Mouse (Mus musculus): ENCODE data around the gene Brf1.

Brf1 gene

DNA sequence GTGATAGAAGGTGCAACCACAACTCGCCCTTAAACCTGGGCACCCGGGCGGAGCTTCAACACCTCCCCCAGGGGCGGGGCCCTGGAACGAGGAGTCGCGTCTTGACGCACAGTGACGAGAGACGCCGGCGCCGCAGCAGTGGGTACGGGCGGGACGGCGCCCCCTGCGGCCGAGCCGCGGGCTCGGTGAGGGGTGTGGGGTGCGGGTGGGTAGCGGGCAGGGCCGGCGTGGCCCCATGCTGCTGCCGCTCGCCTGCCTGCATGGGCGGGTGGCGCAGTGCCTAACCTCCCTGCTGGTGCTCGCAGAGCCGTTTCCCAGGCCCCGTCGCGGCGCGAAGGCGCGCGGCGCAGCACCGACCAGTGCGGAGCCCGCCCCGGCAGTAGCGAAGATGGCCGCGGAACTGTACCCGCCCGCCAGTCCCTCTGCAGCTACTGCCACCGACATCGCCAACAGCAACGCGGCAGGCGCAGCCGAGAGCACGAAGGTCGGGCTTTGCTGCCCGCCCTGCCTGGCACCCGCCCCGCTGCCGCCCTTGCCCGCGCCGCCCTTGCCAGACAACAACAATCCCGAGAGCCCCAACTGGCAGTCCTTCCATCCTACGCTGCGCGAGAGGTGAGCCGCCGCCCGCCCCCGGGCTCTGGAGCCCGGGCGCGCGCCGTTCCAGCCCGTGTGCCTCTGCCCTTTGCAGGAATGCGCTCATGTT, 24.0 kb downstream of the Brf1 start, which contains the start of gene Btbd6:
Btbd6 (plus strand) TSS at position 112 of the 703 bp plus-strand sequence.
- DNase-seq (ENCODE audit: low spot score) = peak; percentile 92

DNA sequence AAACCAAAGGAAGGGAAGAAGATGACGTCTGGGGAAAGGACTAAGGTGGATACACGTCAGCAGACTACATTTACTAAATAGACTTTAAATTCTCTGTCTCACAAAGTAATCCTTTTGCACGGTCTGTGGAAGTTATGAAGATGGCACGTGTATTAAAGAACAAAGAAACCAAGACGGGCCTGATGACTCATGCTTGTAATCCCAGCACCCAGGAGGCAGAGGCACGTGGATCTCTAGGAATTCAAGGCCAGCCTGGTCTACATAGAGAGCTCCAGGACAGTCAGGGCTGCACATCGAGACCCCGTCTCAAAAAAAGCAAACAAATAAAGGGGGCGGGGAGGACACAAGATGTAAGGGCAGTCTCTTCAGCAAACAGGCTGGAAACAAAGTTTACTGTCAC, 25.8 kb downstream of the Brf1 start:
- DNase-seq (ENCODE audit: low spot score) = no peak

DNA sequence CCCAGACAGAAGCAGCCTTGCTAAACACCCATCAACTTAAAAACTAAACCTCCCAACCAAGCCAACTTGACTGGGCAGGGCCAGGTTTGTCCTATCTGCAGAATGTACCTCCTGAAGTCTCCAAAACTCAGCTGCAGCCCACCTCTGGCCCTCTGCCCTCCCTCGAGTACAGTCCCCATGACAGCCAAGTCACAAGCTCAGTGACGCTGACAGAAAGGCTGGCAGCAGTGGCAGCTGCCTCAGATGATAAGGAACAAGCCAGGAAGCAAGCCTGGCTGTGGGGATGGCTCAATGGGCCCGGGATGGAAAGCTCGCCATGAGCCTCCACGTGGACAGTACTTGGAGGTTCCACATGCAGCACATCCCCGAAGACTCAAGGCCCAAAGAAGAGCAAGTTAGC, 30.9 kb downstream of the Brf1 start:
- no peak for DNase-seq (ENCODE audit: low spot score)

DNA sequence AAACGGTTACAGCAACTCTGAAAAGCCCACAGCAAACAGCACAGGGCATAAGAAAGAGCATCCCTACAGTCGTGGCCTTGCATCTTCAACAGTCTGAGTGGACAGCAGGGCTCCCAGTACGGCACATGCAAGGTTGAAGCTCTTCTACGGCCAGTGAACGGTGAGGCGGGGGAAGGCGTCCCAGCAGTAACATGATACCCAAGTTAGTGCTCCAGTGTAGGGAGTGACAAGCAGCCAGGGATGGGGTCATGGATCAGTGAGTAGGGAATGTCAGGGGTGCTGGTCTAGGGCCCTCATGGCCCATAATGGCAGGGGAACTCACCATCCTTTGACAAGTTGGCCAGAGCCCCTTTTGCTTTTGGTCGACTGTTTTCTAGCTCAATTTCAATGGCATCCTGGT, 31.6 kb downstream of the Brf1 start:
- DNase-seq (ENCODE audit: low spot score) = no peak

DNA sequence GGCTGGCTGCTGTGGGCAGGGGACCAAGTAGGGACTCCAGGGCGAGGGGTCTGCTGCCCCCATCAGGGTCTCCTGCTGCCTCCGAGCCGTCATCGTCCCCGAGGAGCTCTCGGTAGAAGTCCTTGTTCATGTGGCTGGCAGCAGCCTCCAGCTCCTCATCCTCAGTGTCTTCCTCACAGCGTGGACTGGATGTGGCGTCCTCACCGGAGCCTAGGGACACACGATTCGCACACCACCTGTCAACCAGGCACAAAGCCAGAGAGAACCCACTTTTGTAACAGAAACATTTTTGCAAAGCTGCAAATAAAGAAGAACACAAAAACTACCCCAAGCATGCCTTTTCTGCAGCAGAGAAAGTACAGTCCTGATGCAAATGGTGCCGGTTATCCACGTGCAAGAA, 34.7 kb downstream of the Brf1 start:
- DNase-seq (ENCODE audit: low spot score) = no peak

DNA sequence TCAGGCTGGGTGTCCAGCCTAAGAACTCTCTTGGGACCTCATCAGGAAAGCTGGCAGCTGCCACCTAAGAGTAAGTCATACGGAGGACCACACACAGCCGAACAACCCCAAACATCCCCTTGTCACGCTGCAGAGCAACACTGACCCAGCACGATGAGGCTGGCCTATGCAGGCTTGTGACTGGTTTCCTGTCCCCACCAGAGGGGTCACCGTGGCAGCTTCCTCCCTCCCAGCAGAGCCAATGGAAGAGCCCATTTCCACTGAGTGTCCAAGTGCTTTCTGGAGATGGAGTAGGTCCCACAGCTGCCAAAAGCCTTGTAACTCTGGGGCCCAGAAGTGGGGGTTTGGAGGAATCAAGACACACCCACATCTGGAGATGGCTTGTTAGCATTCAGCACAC, 38.6 kb downstream of the Brf1 start:
- no peak for DNase-seq (ENCODE audit: low spot score)

DNA sequence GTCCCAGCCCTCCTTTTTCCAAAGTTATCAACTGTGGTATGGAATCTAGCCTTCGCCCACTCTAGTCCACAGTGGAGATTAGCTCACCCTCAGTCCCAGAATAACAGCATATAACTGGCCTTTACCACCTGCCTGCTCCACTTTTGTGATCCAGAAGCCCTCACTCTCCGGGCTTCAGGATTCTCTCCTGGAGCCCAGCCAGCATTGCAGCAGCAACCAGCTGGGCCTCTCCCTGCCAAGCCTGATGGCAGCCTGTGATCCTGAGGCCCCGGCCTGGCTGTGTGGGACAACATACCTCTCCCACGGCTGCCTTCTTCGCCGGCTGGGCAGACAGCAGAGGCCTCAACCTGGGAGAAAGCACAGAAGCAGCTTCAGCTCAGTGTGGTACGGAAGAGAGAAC, 39.1 kb downstream of the Brf1 start:
- DNase-seq (ENCODE audit: low spot score) = no peak

DNA sequence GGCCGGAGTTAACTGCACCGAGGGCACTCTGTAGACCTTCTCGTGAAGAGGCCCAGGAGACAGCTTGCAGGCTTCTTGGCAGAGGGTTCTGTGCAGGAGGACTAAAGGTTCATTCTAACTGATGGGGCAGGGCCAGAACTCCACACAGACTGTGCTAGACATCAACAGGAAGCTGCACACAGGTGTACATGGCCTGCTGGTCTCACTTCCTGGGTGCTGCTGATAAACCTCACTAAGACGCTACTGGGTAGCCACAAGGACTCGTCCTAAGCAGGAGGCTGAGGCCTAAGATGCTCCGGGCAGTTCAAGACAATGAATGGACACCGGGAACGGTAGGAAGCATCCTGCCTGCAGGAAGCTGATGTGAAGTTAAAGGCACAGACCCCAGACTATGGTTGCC, 41.1 kb downstream of the Brf1 start:
- no peak for DNase-seq (ENCODE audit: low spot score)

DNA sequence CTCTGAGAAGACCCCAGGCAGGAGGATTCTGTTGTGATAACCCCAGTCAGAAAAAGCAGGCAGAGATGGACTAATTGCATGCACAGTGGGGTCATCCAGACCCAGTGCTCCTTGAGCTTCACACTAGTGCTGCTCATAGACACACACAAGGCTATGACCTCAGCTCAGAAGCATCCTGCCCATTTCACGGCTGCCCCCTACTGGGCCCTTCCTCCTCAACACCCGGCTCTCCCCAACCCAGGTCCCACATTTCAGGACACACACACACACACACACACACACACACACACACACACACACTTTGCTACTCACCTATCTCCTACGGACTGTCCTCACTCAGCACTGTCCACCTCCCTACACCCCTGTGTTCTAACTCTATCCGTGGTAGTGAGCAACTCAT, 42.2 kb downstream of the Brf1 start:
- peak; percentile 80 for DNase-seq (ENCODE audit: low spot score)

DNA sequence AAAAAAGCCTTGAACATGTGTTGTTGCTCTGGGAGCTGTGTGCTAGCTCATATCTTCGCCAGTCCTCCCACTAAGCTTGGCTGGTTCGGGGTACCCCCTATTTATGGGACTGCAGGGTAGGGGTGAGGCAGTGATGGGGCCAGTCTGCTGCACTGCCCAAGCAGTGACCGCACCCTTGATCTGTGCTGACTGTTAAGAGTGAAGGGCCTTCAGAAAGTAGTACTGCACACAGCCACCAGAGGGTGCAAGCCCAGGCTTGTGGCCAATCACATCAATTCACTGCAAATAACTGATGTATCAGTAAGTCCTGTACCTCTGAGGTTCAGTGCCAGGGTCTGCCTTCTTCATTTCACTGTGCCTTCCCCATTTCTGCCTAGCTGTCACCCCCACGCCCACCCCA, 44.7 kb downstream of the Brf1 start:
- DNase-seq (ENCODE audit: low spot score) = peak; percentile 89

DNA sequence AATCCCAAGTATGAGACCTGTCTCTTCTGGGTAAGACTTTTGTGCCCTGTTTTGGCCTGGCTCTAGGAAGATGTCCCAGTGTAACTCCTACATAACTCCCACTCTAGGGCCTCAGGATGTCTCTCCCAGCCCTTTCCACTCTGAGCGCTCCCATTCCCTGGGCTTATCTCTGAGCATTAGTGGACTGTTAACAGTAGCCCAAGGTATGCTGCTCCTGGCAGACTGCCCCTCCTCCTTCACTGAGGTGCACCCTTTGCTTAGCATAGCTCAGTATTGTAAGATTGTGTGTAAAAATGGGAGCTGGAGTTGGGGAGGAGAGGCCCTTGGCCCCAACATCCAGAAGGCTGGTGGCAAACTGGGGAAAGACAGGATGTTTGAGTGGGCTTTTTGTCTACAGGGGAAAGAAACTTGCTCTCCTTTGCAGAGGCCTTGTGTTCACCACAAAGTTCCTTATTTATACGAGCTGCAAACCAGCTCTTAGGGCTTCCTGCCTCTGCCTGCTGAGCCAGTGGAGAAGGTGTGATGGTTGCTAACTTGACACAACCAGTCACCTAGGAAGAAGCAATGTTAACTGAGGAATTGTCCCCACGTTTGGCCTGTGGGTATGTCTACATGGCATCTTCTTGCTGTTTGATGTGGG, 47.5 kb downstream of the Brf1 start:
- no peak for DNase-seq (ENCODE audit: low spot score)

DNA sequence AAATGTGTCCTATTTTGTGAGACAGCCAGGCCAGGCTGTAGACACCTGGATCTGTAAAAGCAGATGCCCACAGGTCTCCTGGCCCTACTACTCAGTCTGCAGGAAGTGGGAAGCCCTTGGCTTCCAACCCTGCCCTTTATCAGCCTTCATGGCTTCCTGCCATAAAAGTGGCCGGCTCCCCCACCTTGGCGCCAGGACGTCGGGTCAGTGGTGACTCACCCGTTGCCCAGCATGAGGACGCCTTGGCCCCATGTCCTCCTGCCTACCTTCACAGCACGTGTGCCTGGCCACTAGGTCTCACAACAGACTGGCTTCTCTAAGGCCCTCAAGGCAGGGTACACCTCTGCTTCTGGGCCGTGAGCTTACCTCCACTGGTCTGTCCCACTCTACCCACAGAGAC, 48.1 kb downstream of the Brf1 start:
- peak; percentile 78 for DNase-seq (ENCODE audit: low spot score)

DNA sequence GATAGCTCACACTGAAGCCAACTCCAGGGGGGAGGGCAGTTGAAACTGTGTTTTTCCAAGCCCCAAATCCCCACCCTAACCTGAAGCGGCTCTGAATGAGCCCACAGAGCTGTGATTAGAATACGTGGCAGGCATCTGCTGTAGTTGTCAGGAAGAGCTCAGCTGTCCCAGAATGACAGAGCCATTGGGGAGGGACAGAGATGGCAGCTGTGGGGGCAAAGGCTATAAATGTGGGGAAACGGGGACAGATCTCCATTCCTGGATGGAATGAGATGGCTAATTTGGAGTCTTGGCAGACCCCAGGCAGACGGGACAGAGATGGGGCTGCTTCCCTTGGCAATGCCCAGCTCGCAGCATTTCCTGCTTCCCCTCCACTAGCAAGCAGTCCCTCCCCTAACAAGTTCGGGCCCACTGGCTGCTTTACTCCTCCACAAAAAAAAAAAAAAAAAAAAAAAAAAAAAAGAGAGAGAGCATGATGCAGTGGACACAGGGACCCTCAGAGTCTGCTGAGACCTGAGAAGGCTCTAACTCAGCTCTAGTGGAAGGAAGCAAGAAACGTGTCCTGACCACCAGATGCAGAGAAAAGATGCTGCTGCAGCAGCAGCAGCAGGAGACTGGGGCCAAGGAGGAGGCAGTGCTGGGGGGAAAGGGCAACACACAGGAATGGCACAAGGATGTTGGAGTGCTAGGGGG, 49.2 kb downstream of the Brf1 start:
- DNase-seq (ENCODE audit: low spot score) = no peak

DNA sequence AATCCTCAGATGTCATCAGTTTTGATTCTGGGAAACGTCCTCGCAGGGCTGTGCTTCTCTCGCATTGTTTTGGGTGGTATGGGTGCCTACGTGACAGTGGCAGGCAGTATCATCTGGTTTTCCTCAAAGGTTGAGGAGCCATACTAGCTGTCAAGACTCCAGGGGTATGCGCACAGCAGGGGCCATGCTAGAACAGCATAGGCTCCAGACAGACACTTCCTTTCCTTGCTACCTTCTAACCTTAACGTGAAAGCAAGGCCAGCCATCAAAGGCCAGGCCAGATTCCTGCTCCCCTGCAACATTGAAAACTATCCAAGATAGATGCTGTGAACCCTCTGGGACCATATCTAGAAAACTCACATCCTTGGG, 49.8 kb downstream of the Brf1 start:
- no peak for DNase-seq (ENCODE audit: low spot score)

DNA sequence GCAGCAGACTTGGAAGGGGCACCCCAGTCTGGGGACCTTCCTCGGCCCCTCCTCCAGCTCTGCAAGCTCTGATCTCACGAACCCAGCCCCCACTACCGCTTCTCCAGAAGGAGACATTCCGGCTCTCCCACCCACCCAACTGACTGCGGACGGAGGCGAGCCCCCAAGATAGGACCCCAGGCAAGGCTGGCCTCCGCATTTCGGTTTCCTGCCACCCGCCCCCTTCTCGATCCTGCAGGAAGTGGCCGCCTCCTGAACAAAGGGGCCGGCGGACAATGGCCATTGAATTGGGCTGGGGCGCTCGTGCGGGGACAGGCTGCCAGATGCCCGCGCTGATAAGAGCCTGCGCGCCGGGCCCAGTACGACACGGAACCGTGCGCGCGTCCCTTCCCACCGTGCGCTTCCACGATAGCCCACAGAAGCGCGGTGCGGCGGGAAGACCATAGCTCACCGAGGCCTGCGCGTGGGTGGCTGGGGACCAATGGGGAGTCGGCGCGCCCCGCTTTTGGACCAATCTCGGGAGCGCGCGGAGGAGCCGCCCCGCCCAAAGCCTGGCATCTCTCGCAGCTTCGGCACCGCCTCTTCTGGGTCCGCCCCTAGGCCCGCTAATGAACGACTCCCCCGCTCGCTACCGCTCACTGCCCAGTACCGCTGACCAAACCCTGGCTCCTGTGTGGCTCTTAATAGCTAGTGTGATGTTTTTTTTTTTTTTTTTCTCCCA, 50.3 kb downstream of the Brf1 start:
- peak; percentile 89 for DNase-seq (ENCODE audit: low spot score)

DNA sequence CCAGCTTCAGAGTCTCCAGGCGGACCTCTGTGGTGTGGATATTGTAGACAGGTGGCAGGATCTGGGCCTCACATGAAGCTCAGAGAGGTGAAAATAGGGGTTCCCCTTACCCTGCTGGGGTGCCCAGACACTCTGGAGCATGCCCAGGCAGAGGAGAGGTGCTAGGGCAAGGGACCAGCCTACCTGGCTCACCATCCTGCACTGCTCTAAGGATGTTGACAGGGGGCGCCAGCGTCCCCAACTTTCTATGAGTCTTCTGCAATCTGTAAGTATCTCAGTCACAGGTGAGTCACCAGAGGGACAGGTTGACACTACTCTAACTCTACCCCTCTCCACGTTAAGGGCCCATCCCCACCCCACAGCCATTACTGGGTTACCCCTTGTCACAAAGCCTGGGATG, 53.2 kb downstream of the Brf1 start:
- no peak for DNase-seq (ENCODE audit: low spot score)

DNA sequence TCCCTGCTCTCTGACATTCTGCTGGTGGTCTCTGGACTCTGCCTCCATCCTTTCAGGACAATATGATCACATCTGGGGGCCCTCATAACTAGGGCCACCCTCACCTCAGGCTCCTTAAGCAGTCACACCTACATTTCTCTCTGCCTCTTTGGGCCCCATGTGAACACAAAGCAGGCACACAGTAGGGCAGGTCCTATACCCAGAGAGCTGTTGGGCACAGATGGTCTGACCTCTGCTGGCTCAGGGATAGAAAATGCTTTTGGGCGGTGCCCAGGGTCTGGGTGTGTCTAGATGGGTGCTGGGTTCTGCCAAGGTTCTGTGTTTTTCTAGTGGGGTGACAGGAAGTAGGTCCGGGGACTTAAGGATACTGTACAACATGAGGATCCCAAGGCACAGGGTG, 56.8 kb downstream of the Brf1 start:
- DNase-seq (ENCODE audit: low spot score) = no peak

DNA sequence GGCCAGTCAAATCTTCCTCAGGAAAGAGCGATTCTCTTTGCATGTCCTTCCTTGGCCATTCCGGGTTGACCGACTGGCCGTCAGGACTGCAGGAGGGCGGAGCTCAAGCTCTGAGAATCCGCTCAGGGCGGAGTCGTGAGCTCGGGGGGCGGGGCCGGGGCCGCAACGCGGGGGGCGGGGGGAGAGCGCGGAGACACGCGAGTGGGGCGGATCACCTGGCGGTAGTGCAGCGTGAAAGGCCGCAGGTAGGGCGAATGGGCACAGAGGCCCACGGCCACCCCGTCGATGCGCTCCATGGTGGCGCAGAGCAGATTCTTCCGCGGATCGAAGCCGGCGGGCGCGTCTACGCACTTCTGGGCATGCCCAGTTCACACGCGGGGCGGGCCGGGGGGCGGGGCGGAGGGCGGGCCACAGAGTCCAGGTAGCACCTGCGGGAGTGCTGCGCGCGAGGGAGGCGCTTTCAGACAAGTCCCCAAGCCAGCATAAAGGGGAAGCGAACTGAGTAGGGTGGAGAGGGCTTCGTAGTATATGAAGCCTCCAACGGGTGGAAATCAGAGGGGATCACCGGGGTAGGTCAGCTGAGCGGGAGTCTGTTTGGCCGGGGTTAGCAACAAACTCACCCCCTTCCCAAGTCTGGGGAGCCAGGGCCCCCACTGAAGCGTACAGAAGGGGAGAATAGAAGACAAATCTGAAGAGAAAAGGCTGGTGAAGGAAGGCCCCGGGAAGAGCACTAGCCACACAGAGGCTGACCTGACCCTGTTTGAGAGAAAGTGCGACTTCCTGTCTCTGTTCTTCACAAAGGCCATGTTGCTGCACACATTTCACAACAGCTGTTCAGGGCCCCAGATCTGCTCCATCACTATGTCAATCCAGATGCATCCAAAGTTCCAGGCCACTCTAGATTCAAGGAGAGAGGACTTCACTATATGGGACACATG, 58.5 kb downstream of the Brf1 start, which contains the start of gene Nudt14:
Nudt14 (minus strand) TSS at position 349 of the 938 bp plus-strand sequence.
- peak; percentile 88 for DNase-seq (ENCODE audit: low spot score)

DNA sequence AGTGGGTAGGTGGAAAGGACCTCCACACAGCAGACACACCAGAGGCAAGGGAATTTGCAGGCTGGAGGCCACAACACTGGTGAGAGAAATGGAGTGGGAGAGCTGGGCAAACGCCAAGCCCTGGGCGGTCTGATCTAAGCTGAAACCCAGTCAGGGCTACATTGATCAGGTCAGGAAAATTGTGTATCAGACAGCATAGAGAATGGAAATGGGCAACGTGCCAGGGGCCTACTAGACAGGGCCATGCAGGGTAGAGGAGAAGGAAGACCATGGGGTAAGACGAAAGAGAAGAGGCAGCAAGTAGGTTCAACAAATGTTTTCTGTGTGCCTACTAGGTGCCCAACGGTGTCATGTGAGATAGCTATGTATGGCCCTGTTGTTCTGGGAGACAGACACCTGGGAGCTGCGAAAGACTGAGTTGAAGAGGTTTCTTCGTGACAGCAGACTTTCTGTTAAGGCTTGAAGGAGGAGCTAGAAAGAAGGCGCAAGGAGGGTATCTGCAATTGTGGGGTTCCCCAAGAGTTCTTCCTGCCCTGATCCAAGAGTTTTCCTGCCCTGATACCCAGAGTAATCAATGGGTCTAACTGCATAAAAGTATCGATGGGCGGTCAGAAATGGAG, 59.2 kb downstream of the Brf1 start:
- DNase-seq (ENCODE audit: low spot score) = peak; percentile 77

DNA sequence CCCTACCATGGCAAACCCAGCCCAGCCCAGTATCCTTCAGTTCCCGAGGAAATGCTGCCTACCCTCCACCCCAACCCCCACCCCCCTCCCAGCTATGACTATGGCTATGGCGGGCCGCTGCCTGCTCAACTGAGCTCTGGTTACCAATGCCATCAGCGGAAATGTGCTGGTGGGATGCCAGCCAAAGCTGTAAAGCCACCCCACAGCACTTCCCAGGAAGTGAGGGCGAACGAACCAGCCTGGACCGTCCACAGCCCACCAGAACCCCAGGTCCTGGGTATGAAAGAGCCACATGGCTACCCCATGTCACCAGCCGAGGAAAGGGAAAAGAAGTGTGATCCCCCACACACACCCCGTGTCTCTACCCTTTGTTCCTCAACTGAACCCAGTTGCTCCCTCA, 59.8 kb downstream of the Brf1 start:
- no peak for DNase-seq (ENCODE audit: low spot score)

DNA sequence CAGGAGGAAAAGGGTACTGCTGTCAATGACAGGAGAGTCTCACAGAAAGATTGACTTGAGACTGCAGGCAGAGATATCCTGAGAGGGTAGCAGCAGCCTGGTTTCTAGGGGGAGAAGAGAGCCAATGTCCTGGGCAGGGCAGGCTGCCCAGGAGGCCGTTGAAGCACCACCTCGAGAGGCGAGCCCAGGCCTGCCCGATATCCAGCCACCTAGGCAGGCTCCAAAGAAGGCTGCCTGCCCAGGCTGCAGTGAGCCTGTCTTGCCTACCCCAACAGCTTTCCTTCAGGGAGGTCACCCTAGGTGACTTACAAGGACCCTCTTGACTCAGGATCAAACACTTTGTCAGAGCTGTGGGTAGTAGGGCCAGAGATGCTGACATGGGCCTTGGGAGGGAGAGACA, 60.3 kb downstream of the Brf1 start:
- no peak for DNase-seq (ENCODE audit: low spot score)
